Mouse (Mus musculus) cerebellum, adult 2 months (tissue): ENCODE results near the gene Plekha6.

Experiments used
- CTCF ChIP-seq: fragments of 200-500 bp; IDR thresholded peaks from 2 replicates; pipeline ENCODE4 v1.5.1; 2011; ENCODE audit warnings: low read depth, mild to moderate bottlenecking, control low read depth, low read length, moderate library complexity, borderline replicate concordance; ENCODE audit not compliant: insufficient read depth
- POLR2A ChIP-seq: fragments of 200-500 bp; IDR thresholded peaks from 2 replicates; pipeline ENCODE4 v1.6.1; 2011; ENCODE audit warnings: low read length, control low read depth, borderline replicate concordance; ENCODE audit not compliant: insufficient read depth

- TF ChIP-seq POLR2A = no peak
- no peak for TF ChIP-seq CTCF
Observed at GRCm38 (mm10) chr1:133150556-133150955, 13.5 kb upstream of the Plekha6 start.
